Mouse (Mus musculus): Measurements from ENCODE around the gene Emc7.
A peak's percentile ranks its signal among the peaks of the same experiment; 100 is the strongest.

Gene Emc7

DNA sequence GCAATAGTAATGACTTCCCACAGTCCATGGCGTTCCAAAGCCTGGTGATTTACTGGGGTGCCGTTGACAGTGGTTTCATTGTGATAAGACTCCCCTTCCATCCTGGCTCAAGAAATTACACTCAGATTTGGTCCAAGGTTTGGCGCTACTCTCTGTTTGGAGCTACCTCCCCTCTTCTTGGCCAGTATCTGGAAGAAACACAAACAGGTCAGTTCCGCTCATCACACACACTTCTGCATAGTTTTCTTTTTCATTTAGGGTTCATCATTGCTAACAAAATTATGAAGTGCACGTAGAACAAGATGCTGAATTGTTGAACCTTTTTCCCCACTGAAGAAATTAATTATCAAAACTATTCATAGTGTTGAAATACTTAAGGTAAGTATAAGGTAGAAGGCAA, 25.9 kb downstream of the Emc7 start, which contains the start of gene Chrm5:
Chrm5 (minus strand) TSS at position 101 of the 400 bp plus-strand sequence.
- DNase-seq = no peak

DNA sequence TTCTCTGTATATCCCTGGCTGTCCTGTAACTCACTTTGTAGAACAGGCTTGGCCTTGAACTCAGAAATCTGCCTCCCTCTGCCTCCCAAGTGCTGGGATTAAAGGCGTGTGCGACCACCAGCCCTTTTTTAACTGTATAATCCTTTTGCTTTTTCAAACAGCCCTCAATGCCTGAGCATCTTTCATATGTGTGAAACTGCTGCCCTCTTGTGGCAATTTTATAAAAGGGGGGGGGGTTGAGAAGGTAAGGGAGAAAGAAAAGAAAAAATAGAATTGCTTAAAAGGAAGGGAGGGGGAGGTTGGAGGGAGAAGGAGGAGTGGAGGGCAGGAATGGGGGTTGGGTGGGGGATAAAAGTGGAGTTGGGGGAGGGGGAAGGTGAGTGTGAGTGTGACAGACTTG, 26.8 kb downstream of the Emc7 start:
- DNase-seq = peak; percentile 61

DNA sequence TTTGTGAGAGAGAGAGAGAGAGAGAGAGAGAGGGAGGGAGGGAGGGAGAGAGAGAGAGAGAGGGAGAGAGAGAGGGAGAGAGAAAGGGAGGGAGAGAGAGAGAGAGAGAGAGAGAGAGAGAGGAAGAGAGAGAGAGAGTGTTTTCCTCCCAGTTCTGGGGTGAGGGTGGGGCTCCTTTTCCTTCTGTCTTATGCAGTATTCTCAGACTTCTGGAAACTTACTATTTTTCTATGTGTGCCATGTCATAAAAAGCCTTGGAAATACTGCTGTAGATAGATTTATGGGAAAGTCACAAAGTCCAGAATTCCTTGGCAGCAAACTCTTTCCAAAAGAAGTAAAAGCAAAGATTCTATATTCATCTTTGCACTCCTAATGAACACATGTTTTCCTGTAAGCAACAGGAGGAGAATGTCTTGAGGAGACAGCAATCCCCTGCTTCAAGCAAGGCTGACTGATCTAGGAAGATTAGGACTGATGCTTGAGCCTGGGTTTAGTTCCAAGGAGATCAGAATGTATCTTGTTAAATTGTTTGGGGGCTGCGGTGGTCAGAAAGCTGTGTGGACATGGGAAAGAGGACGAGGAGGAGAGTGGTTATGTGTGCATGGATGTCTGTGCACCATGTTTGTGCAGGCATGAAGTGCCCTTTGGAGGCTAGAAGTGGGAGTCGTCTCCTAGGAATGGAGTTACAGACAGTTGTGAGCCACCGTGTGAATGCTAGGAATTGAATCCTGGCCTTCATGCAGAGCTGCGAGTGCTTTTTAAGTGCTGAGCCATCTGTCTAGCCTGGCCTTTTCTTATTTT, 27.9 kb downstream of the Emc7 start:
- no peak for DNase-seq

DNA sequence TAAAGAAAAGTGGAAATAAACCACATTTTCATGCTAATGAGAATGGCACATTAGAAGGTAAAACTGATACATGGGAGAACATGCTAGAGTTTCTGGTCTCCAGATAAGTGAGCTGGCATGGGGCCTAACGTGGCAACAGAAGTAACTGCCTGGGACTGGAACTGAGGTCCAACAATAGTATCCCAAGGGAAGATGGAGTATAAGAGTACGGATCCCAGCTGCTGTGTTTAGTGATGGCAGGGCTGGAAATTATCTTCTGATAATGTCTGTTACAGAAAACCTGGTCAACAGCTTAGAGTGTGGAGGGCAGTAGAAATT, 28.5 kb downstream of the Emc7 start:
- DNase-seq = peak; percentile 32

DNA sequence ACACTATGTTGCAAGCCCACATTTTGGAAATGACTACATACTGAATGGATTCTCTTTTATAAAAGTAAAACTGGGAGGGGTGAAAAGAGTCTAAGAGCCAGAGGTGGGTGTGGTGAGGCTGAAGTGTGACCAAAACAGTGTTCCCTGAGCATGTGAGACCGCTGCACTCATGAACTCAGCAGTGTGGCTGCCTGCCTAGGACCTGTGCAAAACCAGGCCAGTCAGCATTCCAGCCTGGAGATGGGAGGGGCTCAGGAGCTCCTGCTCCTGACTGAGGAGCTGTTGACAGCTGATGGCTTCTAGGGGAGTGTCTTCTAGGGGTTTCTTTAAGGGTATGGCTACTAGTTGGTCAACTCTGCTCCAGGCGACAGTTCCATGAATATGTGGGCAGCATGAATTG, 30.1 kb downstream of the Emc7 start:
- peak; percentile 34 for DNase-seq

DNA sequence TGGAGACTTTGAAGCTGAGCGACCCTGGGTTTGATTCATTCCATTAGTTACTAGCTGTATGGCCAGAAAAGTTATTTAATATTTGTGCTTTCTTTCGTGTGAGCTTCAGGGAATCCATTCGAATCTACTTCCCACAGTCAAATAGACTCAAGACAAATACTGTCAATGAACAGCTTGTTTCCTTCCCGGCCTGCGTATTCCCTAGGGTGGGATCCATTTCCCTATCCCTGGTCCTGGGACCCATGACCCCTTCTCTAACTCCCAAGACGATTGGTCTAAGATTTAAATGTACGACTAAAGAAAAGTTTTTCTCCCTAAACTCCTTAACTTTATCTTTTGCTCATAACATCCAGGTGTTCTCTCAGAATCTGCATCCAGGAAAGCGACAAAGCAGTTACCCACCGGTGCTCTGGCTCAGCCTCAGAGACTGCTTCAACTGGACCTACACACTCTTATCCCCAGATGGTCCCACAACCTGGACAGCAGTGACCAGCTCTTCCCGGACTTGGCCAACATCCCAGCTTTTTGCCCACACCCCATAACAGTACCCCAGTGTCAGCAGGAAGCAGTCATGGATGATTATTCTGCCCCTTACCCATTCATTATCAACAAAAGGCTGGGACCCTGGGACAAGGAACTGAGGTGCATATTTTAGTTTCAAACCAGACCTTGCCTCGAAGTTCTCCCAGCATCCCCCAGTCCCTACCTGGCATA, 35.8 kb downstream of the Emc7 start:
- no peak for DNase-seq

DNA sequence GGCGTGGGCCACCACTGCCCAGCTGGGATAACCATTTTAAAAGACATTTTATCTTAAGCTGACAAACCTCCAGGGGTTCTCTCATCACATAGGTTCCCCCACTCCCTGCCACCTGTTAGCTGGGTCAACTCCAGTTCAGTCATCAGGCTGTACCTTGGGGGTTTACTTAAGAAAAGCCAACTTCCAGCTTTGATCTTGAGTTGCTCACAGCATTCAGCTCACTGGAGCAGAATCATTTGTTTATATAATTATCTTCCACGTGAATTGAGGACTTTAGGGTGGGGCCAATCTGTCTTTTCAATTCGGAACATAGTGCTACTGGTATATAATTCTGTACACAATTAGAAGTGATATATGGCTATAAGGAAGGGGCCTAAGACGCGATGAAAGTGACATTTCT, 36.8 kb downstream of the Emc7 start:
- DNase-seq = no peak

DNA sequence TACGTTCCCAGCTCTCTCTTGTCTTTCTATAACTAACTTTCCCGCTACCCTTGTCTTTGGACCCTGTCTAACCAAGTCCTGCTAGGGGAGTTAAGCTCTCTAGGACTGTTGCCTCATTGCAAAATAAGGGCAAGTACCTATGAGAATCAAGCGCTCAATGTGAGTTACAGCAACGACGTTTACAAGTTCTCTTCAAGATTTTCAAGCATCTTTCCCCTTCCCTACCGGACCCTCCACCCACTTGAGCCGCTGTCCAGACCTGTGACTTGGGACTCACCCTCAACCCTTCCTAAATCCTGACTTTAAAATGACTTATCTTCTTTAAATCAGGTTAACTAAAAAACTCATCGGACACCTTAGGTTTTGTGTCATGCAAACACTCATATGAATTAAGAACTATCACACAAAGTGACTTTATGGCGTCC, 37.6 kb downstream of the Emc7 start:
- peak; percentile 18 for DNase-seq

DNA sequence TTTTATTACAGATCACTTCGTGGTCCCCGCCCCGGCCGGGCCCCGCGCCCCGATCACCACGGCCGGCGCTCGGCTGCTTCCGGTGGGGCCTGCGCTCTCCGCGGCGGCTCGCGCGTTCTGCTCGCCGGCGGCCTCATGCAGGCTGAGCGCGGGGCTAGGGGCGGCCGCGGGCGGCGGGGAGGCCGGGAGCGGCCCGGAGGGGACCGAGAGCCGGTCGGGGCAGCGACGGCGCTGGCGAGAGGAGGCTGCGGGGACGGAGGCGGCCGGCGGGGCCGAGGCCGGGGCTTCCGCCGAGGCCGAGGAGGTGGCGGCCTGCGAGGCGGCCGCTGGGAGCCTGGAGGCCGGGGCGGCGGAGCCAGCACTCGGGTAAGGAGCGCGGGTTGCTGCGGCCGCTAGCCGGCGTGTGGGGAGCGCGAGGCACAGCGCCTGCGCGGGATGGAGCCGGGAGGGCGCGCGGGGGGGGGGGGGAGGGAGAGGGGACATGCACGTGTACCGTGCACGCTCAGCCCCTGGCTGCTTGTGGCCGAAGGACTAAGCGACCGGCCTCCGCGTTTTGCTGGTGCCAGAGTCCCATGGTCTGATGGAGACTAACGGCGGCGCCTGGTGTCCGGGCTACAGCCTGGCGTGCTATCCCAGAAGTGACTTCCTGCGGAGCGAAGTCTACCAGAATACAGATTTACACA, 38.2 kb downstream of the Emc7 start, which contains the start of gene Aven:
Aven (plus strand) TSS at position 109 of the 683 bp plus-strand sequence.
- peak; percentile 92 for DNase-seq

DNA sequence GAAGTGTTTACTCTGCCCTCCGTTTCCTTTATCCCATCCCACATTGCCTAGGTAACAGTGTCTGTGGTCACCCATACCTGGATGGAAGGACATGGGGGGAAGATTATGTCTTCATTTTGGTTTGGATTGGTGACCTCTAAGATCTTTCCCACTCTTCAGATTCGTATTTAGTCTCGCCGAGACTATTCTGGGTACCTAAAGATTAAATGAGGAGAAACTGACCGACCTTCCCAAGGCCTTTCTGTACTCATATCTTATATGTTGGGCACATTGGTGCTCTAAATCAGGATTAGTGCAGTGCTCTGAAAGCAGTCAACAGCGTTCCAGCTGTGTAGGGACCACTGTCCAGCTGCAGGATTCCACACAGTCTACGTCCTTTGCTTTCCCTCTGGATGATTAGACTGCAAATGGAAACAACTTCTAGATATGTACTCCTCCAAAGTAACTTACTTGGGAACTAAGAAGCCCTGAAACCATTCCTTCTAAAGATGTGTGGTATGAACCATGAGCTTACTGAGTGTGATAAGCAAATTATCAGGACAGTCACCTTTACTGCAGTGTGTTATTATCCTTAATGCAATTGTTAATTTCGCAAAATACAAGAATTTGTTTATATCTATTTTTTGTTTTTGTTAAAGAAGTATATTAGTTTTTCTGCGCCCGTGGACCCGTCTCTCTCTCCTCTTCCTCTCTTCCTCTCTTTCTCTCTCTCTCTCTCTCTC, 38.9 kb downstream of the Emc7 start:
- DNase-seq = no peak

DNA sequence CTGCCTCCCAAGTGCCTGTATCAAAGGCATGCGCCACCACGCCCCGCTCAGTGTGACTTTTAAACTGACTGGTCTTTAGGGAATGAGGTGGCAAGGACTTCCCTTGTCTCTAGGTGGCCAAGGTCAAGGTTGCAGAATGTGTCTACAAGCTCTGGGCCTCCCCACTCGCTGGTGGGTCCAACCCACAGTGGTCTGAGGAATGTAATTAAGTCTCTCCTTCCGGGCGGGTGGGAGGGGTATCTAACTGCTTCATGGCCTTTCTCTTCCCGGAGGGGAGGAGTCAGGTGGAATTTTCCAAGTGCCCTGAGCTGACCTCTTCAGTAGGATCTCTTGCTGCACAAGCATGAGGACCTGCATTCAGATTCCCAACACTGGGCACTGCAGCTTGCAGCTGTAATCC, 43.1 kb downstream of the Emc7 start:
- DNase-seq = peak; percentile 37

DNA sequence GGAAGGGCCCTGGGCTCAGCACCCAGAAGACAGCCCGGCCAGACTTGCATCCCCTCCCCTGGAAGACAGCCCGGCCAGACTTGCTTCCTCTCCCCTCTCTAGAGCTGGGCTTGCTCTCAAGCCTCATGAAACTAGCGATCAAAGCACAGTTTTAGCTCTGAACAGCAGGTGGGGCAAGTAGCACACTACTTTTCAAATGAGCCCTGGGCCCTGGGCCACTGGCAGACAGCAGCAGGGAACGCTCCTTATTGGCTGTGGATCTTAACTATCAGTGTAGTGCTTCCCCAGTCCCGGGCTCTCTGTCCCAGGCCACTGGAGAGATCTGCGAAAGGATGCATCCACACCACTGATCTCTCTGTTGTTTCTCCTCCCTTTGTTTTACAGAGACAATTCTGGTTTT, 46.4 kb downstream of the Emc7 start:
- DNase-seq = peak; percentile 86

DNA sequence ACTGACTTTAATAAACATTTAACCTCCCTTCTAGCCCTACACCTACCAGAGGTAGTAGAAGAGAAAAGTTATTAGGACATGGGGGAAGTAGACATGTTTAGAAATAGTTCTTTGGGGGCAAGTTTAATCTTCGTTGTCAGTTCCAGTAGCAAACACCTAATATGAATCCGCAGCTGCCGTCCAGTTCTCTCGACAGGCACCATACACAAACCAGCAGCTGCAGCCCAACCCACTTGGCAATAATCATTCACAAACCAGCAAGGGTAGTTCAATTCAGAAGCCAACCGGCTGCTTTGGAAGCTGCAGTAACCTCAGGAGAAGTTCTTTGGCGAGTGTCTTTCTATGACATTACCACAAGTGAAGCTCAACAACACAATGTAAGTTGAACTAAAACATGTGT, 49.2 kb downstream of the Emc7 start:
- no peak for DNase-seq

DNA sequence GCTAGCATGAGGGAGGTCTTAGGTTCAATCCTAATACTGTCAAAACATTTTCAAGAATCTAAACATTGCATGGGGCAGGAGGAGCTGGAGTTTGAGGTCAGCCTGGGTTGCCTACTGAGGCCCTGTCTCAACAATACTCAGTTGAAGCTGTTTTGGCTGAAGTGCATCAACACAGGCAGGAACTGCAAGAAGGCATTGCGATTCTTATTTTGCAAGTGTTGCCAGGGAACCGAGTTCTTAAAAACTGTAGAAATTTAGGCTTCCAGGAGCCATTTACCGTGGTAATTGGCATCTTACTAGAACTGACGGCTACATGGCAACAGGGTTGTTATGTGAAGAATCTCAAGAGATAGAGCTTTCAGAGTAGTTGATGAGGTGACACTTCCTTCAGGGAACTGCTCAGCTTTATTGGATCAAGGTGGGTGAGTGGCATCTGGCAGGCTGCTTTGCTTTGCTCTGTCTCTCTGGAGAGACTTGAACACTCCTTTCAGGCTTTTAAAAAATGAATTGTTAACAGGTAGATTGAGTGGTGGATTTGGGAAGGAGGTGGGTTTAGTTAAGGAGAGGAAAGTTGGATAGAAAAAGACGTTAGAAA, 52.1 kb downstream of the Emc7 start:
- DNase-seq = no peak

DNA sequence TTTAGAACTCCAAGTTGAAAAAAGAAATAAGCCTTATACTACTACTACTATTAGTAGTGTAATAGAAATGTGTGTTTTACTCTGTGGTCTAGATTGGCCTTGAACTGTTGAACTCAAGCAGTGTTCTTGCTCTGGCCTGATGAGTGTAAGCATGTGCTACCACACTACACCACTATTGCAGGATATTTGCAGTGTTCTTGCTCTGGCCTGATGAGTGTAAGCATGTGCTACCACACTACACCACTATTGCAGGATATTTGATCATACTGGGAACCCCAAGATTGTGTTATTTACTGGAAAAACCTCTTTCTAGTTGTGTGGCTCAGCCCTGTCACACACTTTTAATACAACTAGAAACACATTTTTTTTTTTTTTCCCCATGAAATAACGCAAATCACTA, 52.6 kb downstream of the Emc7 start:
- no peak for DNase-seq

DNA sequence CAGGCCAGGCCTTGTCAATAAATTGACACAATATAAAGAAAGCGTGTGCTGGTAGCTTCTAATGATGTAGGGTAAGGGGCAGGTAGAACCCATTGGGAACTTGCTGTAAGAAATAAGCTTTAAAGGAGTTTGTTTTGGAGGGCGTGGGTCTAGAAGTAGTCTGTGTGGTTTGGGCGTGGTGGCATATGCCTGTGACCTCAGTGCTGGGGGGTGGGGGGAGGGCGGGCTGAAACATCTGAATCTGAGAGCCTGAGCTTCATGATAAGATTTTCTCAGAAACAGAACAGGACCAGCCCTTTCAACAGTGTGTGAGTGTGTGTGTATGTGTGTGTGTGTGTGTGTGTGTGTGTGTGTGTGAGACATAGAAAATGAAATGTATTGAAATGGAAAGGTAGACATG, 55.3 kb downstream of the Emc7 start:
- DNase-seq = no peak

DNA sequence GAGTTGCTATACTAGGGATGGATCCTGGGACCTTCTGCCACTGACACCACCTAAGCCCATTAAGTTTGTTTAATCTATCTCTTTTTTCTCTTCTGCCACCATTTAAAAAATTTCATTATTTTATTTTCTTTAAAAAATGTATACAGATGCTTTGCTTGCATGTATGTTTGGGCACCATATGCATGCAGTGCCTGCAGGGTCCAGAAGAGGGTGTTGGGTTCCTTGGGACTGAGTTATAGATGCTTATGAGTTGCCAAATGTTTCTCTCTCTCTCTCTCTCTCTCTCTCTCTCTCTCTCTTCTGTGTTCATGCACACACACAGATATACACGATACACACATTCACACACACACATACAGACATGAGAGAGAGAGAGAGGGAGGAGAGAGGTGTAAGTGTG, 58.2 kb downstream of the Emc7 start:
- DNase-seq = no peak

DNA sequence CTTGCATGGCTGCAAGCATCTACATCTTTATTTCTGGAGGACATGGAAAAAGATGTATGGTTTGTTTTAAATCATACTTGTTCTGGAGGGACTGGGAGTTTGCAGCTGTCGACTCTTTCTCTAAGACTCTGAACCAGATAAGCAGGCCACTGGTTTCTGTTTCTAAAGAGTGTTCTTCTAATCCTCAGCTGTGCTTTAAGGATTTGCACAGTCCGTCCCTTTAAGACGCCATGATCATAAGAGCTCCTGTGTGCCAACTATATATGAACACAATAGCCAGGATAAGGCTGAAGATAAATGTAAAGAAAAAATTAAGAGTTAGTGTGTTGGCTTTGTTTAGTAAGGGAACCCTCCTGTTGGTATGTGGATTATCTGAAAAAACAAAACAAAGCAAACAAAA, 61.9 kb downstream of the Emc7 start:
- DNase-seq = no peak

DNA sequence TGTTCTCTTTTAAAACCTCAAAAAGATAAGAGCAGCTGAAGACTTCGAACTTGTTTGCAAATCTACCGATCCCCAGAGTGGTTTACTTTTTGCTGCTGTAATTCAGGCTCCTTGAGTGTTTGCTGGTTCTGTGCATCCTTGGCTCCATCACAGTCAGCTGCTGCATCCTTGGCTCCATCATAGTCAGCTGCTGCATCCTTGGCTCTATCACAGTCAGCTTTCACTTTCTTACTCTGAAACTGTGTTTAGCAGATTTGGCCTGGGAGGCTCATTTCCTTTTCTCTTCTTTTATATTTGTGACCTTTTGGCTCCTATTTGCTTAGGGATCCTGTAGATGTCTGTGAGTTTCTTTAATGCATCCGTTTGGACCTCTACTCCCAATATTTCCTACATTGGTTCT, 62.4 kb downstream of the Emc7 start:
- DNase-seq = no peak

DNA sequence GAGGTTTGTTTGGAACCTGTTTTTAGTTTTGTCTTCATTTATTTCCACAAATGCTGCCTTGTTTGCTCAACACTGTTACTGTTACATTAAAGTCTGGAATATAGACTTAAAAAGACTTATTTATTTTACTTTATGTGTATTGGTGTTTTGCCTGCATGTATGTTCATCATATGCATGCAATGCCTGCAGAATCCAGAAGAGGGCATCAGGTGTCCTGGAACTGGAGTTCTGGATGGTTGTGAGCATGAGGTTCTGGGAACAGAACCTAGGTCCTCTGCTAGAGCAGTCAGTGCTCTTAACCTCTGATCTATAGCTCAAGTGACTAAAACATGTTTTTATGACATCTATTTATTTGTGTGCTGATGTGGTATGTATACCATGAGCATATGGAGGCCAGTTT, 63.7 kb downstream of the Emc7 start:
- no peak for DNase-seq

DNA sequence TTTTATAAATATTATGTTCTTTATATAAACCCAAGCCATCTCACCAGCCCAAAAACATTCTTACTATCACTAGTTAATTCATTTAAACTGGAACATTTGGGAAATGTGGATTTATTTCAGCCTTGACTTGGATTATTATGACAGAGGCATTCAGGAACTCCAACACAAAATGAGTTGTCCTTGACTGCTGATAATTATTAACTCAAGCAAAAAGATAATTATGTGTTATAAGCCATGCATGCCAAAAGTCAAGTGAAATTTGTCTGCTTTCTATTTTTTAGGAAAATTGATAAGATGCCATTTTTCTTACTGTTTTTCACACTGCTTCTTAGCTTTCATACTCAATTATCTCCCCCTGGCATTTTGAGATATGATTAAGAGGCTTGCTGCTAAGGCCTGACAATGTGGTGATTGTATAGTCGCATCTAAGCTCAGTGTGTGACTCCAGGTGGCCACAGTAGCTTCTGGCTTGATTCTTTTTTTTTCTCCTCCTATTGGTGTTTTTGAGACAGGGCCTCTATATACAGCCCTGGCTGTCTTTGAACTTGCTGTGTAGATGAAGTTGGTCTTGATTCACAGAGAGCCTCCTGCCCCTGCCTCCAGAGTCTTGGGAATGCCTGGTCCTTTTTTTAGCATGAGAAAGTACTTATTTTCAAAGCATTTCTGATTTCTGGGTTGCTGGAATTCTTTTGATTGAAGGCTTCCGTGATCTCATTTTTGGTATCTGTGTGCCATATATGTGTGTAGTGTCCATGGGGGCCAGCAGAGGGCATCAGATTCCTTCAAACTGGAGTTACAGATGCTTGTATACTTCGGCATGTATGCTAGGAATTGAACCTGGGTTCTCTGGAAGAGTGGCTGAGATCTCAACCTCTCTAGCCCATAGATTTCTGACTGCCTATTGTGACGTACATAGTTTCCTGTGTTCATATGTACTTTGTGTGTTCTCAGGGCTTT, 66.0 kb downstream of the Emc7 start:
- DNase-seq = no peak
